Mouse (Mus musculus) liver (tissue): ENCODE results near the gene Cyp4b1.
"Not testable (repeated sequence)": the region's sequence is repeated elsewhere in the genome, so short reads cannot be mapped to it uniquely, and the experiment has no call there.

Experiments used
- DNase-seq: peaks from one replicate; pipeline ENCODE4 v3.0.0-alpha.2; 2020; ENCODE audit warnings: mixed read lengths

Gene Cyp4b1

DNA sequence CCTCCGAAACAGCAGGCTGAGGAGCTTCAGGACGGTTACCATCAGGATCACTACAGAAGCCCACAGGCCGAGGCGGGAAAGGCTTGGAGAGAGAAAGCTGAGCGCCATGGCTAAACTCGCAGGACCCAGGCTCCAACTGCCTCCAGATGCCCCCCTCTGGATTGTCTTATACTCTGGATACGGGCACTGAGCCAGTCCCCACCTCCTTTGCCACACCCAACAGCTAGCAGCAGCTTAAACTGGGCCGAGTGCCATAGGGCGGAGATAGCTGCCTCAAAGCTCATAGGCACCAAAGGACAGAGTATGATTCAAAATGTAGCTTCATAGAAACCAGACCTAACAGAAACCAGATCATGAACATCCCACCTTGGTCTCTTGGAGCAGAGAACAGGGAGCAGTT, at the start of gene Cyp4b1:
TSS of gene Cyp4b1 (minus strand) at position 144 of the 400 bp plus-strand sequence.
- DNase-seq, result no peak

DNA sequence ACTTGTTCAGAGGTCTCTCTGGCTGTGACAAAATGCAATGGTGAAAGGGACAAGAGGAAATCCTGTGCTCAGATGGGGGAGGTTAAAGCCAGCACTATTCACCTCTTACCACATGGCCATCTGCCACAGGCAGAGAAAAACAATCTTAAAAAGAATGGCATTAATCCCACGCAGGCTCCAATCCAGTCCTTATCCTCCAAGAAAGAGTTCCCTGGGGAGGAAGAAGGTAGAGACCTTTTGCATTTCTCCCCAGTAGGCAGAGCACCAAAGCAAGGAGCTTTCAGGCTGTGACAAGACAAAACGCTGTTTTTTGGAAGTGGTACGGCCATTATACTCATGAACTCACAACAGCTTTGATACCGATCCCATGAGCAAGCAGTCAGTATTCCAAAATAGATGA, 38.8 kb upstream of the Cyp4b1 start:
- no peak for DNase-seq

GRCm38 (mm10) chr4:115659190-115659589, 11.7 kb upstream of the Cyp4b1 start:
- DNase-seq, result no peak

- no peak for DNase-seq
Measured at GRCm38 (mm10) chr4:115657867-115658249, 10.3 kb upstream of the Cyp4b1 start.

DNA sequence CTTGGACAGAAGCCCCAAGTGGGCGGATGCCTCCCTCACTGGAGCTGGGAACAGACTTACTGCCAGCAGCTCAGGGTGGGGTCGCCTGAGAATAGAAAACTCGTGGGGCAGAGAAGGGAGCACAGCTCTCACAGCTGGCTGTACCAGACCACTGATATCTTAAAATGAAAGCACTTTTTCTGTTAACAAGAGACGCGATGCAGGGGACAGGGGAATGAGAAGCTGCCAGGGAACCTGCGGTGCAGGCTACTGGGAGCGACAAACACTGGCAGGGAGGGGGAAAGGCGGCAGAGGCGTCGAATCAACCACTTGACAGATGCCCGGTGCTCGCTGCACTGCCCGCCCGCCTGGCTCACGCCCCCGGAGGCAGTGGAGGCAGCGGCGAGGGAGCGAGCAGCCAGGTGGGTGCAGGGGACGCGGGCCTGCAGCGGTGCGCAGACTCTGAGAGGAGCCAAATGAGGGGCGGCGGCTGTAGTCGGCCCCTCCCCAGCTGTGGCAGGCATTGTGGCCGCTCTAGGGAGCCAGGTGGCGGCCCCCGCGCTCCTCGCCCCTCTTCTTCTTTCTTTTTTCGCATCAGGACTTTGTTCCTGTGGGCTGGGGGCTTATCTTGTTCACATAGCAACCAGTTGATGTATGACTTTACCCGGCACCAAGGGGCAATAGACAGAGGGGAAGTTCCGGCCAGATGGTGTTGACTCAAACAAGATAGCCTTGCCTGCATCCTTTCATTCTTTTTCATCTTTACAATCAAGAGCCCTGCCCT, 9.8 kb upstream of the Cyp4b1 start:
- DNase-seq, result peak; percentile 34

- not testable (repeated sequence) for DNase-seq
Measured at GRCm38 (mm10) chr4:115656535-115656922, 9.0 kb upstream of the Cyp4b1 start.

GRCm38 (mm10) chr4:115655841-115656534, 8.5 kb upstream of the Cyp4b1 start:
- DNase-seq, result not testable (repeated sequence)

DNA sequence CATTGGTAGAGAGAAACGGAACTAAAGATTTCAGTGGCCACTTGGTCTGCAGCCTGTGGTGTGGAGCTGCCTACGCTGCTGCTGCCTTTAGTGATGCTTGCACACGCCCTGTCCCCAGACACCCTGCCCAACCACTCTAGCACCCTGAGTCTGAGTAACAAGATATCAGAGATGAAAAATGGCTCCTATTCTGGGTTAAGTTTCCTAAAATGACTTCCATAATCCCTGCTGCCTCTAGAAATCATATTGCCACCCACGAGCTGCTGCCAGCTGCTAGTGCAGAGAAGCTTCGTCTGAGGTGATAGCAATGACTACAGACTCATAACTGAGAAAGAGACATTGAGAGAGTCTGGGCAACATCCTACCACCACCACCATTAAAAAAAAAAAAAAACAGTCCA, 3.3 kb upstream of the Cyp4b1 start:
- DNase-seq, result no peak

GRCm38 (mm10) chr4:115649344-115649743, 1.8 kb upstream of the Cyp4b1 start:
- DNase-seq, result no peak

DNA sequence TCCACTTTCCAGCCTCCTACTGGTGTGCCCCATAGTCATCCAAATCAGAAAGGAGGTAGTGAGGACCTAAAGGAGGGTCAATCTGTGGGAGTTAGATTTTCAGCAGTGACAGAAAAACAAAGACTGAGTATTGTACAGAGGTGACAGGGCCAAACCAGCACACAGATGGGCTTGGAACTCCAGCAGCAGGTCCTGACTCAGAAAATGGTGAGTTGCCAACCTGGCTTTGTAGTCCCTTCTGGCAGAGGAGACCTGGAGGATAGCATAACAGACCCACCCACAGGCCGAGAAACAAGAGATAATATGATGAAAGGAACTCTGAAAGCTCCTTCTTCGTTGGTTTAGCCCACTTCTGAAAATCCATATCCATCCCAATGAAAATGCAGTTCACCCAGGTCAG, 1.2 kb upstream of the Cyp4b1 start:
- DNase-seq, result no peak

- no peak for DNase-seq
Measured at GRCm38 (mm10) chr4:115645371-115645770, 2.2 kb downstream of the Cyp4b1 start.

DNA sequence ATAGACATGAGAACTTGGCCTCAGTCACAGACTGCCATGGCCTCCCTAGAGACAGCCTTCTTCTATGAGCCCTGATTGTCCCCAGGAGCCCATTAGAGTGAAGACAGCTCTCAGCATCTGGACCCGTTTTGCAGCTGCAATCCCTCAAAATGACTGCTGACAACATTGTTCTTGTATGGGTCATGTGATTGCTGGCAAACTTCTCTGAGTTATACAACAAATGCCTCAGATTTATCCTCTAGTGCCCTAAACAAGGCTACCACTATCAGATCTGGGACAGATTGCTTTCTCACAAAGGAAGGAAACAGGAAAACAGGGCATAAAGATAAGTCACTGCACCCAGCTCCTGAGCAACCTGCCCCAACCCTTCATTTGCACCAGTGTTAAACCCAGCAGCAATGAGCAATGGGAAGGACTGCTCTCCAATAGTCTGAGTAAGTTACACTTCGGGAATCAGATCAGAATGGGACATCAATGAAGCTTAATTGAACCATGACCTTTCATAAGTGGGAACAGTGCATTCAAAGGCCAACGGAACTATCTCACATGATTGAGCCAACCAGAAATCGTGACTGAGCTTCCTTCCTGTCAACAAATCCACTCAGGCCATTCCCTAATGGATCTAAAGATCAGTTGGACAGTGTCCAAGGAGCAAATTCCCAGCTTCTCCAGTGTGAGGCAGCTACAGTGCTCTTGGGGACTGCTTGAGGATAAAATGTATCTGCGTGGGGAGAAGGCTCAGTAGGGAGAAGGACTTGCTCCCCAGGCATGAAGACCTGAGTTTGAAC, 4.4 kb downstream of the Cyp4b1 start:
- DNase-seq, result no peak

DNA sequence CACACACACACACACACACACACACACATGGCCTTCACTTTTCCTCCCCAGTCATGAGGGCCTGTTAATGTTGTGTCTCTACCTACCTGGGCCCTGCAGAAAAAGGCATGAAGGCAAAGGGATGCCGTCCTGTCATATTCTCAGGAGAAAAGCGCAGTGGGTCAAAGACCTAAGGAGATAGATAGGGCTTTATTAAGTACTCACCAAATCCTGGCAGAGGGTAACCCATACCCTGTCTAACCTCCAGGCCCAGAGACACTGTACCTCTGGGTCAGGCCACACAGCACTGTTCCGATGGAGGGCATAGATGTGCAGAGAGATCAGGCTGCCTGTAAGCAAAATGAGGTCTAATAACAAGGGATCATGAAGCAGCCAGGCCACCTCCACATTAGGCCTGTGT, 22.0 kb downstream of the Cyp4b1 start:
- not testable (repeated sequence) for DNase-seq

GRCm38 (mm10) chr4:115614005-115614404, 33.5 kb downstream of the Cyp4b1 start:
- DNase-seq, result no peak

- DNase-seq, result not testable (repeated sequence)
Measured at GRCm38 (mm10) chr4:115600611-115601010, 46.9 kb downstream of the Cyp4b1 start, which contains the start of gene Cyp4a32. Cyp4a32 (plus strand) TSS chr4:115600969.

- DNase-seq, result no peak
Measured at GRCm38 (mm10) chr4:115596824-115597336, 50.6 kb downstream of the Cyp4b1 start.

GRCm38 (mm10) chr4:115596357-115596756, 51.2 kb downstream of the Cyp4b1 start:
- DNase-seq, result no peak

GRCm38 (mm10) chr4:115583036-115583435, 64.5 kb downstream of the Cyp4b1 start:
- peak; percentile 49 for DNase-seq

GRCm38 (mm10) chr4:115575776-115576175, 71.7 kb downstream of the Cyp4b1 start:
- no peak for DNase-seq

GRCm38 (mm10) chr4:115575255-115575654, 72.3 kb downstream of the Cyp4b1 start:
- DNase-seq, result no peak
